Mouse (Mus musculus): ENCODE measurements around the gene Creb1. TPM values are rescaled to one million over a fixed set of nuclear protein-coding genes. Genes with fewer than 3 reads are reported as not detected.

The Creb1 gene
- total RNA-seq, 2 experiments from 2014 or later, result 14.7 to 17.6 TPM

Other genes with a start within 250 kb of the Creb1 start
- gene Mettl21a, start 84.6 kb downstream of the Creb1 start, total RNA-seq (2021), result 1 to 10 TPM; 5.3 to 7.2 TPM
- 10 to 100 TPM; 17.1 to 23.8 TPM for gene Ccnyl1, start 157.8 kb downstream of the Creb1 start, total RNA-seq (2021)
- gene Fzd5, start 205.1 kb downstream of the Creb1 start, total RNA-seq (2021), result 1 to 10 TPM; 1.5 to 1.9 TPM